Mouse (Mus musculus): ENCODE data around the gene Ubl3. TPM values are rescaled to one million over a fixed set of nuclear protein-coding genes. Genes with fewer than 3 reads are reported as not detected.
A peak's percentile ranks its signal among the peaks of the same experiment; 100 is the strongest.

The Ubl3 gene
- total RNA-seq, 1 experiment, result 75.0 TPM

DNA sequence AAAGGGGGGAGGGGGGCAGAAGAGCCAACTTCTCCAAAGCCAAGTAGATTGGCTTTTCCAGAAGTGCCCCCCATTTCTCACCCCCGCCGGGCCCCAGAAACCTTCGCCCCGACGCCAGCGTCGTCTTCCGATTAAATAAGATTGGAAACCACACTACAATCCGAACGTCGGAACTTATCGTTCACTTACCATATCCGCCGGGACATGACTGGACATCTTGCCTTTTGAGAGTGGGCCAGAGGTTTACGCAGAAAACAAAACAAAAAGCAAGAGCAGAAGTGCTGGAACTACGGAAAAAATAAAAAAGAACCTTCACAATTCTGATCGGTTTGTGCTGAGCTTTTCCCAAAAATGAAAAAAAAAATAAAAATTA is 839 bp downstream of the Ubl3 start:
- no peaks in the 10 kb centered on the region for H3K9me3 ChIP-seq (ENCODE audit: control insufficient read depth, insufficient read depth, low read depth, low read length)
- TF ChIP-seq CHD2 (IDR thresholded peaks at IDR 0.05; ENCODE audit: low read depth, low read length) (no peak), ZNF384 (IDR thresholded peaks at IDR 0.05; ENCODE audit: low read depth, low read length) (no peak), MAFK (IDR thresholded peaks at IDR 0.05; ENCODE audit: insufficient read depth, low read depth, low read length) (no peak), ZC3H11A (IDR thresholded peaks at IDR 0.05; ENCODE audit: borderline replicate concordance, low read depth, low read length) (no peak), HCFC1 (IDR thresholded peaks at IDR 0.05; ENCODE audit: borderline replicate concordance, insufficient read depth, low read length) (no peak)
- in situ Hi-C loops (cut with MboI; ENCODE audit: low sequenced_read_pairs in 2 of 2, unreplicated experiment in 2 of 2), result no loop called here
- no peak for DNase-seq (ENCODE audit: low read depth, low spot score)
- H3K36me3 ChIP-seq (ENCODE audit: control insufficient read depth, insufficient read depth, low read length, poor library complexity, severe bottlenecking), result no peaks in the 10 kb centered on the region
- H3K27ac ChIP-seq (ENCODE audit: insufficient read depth, low read depth, low read length, poor library complexity, severe bottlenecking), result peak overlapping the region; percentile 72; the same call in 1 of the 2 replicates
- peak overlapping the region; percentile 78 for H3K9ac ChIP-seq (ENCODE audit: insufficient read depth, low read depth, low read length, poor library complexity, severe bottlenecking)
- peaks cover 13 to 20% of the 10 kb centered on the region in 2 experiments for H3K4me1 ChIP-seq (ENCODE audit: control insufficient read depth in 2 of 2, insufficient read depth in 2 of 2, low read length in 2 of 2, poor library complexity in 1 of 2)
- peak overlapping the region; percentile 80 to 94 for H3K4me3 ChIP-seq (ENCODE audit: insufficient read depth in 1 of 2, low read depth in 1 of 2, low read length in 2 of 2, poor library complexity in 1 of 2, severe bottlenecking in 1 of 2)

DNA sequence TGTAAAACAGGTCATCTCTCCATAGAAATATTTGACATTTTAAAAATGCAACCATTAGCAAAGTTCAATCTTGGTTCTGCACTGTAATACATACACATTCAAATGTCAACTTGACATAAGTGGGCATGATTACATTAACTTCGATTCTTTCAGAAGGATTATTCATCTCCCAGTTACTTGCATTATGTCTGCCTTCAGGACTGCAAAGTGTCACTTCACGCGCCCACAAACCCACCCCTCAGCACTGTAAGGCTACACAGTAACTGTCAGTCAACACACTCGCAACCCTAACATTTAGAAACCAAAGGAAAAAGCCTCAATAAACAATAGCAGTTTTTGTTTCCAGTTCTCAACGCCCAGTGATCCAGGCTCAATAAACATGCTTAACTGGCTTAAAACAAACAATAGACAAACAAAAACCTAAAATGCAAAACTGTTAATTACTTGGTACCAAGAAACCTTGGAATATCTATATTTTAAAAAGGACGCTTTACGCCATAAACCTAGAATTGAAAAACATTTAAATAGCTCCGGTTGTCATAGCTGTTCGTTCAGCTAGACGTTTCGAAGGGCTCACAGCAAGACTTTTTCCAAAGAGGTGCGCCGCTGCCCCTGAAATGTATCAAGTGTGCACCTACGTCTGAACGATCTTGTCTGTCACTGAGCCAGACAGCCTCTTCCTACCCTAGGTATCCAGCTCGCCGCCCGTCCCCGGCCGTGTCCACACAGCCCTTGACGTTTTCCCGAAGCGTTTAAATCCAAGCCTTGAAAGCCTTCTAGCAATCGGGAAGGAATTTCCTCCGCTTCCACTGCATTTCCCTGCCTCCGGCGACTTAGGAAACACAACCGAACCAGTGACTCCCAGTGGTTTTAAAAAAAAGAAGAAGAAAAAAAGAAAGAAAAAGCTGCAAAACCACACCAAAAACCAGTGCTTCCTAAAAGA is 1.5 kb downstream of the Ubl3 start:
- no peaks in the 10 kb centered on the region for H3K36me3 ChIP-seq (ENCODE audit: control insufficient read depth, insufficient read depth, low read length, poor library complexity, severe bottlenecking)
- no peak for DNase-seq (ENCODE audit: low read depth, low spot score)
- no peaks in the 10 kb centered on the region for H3K9me3 ChIP-seq (ENCODE audit: control insufficient read depth, insufficient read depth, low read depth, low read length)
- peaks cover 15 to 19% of the 10 kb centered on the region in 2 experiments for H3K4me1 ChIP-seq (ENCODE audit: control insufficient read depth in 2 of 2, insufficient read depth in 2 of 2, low read length in 2 of 2, poor library complexity in 1 of 2)
- peak overlapping the region; percentile 78 for H3K9ac ChIP-seq (ENCODE audit: insufficient read depth, low read depth, low read length, poor library complexity, severe bottlenecking)
- in situ Hi-C loops (cut with MboI; ENCODE audit: low sequenced_read_pairs in 2 of 2, unreplicated experiment in 2 of 2), result no loop called here
- H3K4me3 ChIP-seq (ENCODE audit: insufficient read depth in 1 of 2, low read depth in 1 of 2, low read length in 2 of 2, poor library complexity in 1 of 2, severe bottlenecking in 1 of 2), result peak overlapping the region; percentile 80 to 94
- TF ChIP-seq ZNF384 (IDR thresholded peaks at IDR 0.05; ENCODE audit: low read depth, low read length) (no peak), CHD2 (IDR thresholded peaks at IDR 0.05; ENCODE audit: low read depth, low read length) (no peak), ZC3H11A (IDR thresholded peaks at IDR 0.05; ENCODE audit: borderline replicate concordance, low read depth, low read length) (no peak), MAFK (IDR thresholded peaks at IDR 0.05; ENCODE audit: insufficient read depth, low read depth, low read length) (no peak), HCFC1 (IDR thresholded peaks at IDR 0.05; ENCODE audit: borderline replicate concordance, insufficient read depth, low read length) (no peak)
- peak overlapping the region; percentile 29; the same call in 1 of the 2 replicates for H3K27ac ChIP-seq (ENCODE audit: insufficient read depth, low read depth, low read length, poor library complexity, severe bottlenecking)

DNA sequence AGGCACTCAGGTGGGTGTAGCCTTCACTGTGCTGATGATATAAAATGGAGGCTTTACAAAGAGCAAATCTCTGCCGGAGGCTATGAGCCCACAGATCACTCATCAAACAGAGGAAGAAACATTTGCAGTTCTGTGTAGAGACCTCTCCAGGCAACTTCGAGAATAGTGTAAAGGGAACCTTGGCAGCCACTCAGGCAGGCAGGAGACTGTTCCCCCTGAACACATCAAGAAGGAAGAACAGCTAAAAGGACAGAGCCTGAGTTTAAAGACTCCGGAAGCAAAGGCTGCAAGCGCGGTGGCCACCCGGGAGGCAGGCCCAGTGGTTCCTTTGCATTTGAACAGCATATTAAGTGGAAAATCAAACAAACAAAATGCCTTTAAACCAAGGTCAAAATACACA is 2.2 kb downstream of the Ubl3 start:
- H3K36me3 ChIP-seq (ENCODE audit: control insufficient read depth, insufficient read depth, low read length, poor library complexity, severe bottlenecking), result no peaks in the 10 kb centered on the region
- in situ Hi-C loops (cut with MboI; ENCODE audit: low sequenced_read_pairs in 2 of 2, unreplicated experiment in 2 of 2), result no loop called here
- H3K9me3 ChIP-seq (ENCODE audit: control insufficient read depth, insufficient read depth, low read depth, low read length), result no peaks in the 10 kb centered on the region
- no peak overlapping the region for H3K9ac ChIP-seq (ENCODE audit: insufficient read depth, low read depth, low read length, poor library complexity, severe bottlenecking)
- H3K27ac ChIP-seq (ENCODE audit: insufficient read depth, low read depth, low read length, poor library complexity, severe bottlenecking), result peak overlapping the region; percentile 73; the same call in 1 of the 2 replicates
- peak overlapping the region; percentile 80 to 94 for H3K4me3 ChIP-seq (ENCODE audit: insufficient read depth in 1 of 2, low read depth in 1 of 2, low read length in 2 of 2, poor library complexity in 1 of 2, severe bottlenecking in 1 of 2)
- H3K4me1 ChIP-seq (ENCODE audit: control insufficient read depth in 2 of 2, insufficient read depth in 2 of 2, low read length in 2 of 2, poor library complexity in 1 of 2), result peaks cover 15 to 21% of the 10 kb centered on the region in 2 experiments
- TF ChIP-seq HCFC1 (IDR thresholded peaks at IDR 0.05; ENCODE audit: borderline replicate concordance, insufficient read depth, low read length) (no peak), CHD2 (IDR thresholded peaks at IDR 0.05; ENCODE audit: low read depth, low read length) (no peak), ZNF384 (IDR thresholded peaks at IDR 0.05; ENCODE audit: low read depth, low read length) (no peak), MAFK (IDR thresholded peaks at IDR 0.05; ENCODE audit: insufficient read depth, low read depth, low read length) (no peak), ZC3H11A (IDR thresholded peaks at IDR 0.05; ENCODE audit: borderline replicate concordance, low read depth, low read length) (no peak)
- DNase-seq (ENCODE audit: low read depth, low spot score), result no peak

DNA sequence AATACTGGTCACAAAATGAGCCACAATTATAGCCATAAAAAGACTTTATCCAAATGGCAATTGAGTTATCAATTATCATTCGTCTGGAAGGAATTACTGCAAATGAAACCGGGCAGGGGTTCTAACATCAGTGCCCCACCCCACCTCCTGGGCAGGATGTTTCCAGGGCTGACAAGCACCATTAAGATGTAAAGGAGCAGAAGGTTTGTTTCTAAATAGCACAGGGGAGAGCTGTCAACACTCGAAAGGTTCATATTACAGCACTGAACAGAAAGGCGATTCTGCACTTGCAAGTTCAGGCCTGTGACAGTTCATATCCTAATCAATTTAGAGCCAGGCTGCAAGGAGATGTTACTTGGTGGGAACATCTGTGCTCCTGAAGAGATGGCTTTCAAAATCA is 3.3 kb downstream of the Ubl3 start:
- H3K36me3 ChIP-seq (ENCODE audit: control insufficient read depth, insufficient read depth, low read length, poor library complexity, severe bottlenecking), result no peaks in the 10 kb centered on the region
- 0 out of 4 replicates have a peak overlapping the region, but pooled peaks of 1 of the 2 experiments have one; percentile 80 for H3K4me3 ChIP-seq (ENCODE audit: insufficient read depth in 1 of 2, low read depth in 1 of 2, low read length in 2 of 2, poor library complexity in 1 of 2, severe bottlenecking in 1 of 2)
- no peak overlapping the region for H3K9ac ChIP-seq (ENCODE audit: insufficient read depth, low read depth, low read length, poor library complexity, severe bottlenecking)
- TF ChIP-seq HCFC1 (IDR thresholded peaks at IDR 0.05; ENCODE audit: borderline replicate concordance, insufficient read depth, low read length), result no peak
- TF ChIP-seq ZNF384 (IDR thresholded peaks at IDR 0.05; ENCODE audit: low read depth, low read length), result no peak
- H3K9me3 ChIP-seq (ENCODE audit: control insufficient read depth, insufficient read depth, low read depth, low read length), result no peaks in the 10 kb centered on the region
- in situ Hi-C loops (cut with MboI; ENCODE audit: low sequenced_read_pairs in 2 of 2, unreplicated experiment in 2 of 2), result no loop called here
- H3K4me1 ChIP-seq (ENCODE audit: control insufficient read depth in 2 of 2, insufficient read depth in 2 of 2, low read length in 2 of 2, poor library complexity in 1 of 2), result peaks cover 15 to 25% of the 10 kb centered on the region in 2 experiments
- H3K27ac ChIP-seq (ENCODE audit: insufficient read depth, low read depth, low read length, poor library complexity, severe bottlenecking), result no peak overlapping the region; the same call in 1 of the 2 replicates
- no peak for DNase-seq (ENCODE audit: low read depth, low spot score)

All from ES-E14 (cell line).